ENCODE assay signal across 8 mouse cellular contexts in genomic region chr19:45574941-45575631, GRCm38 (mm10). TPM values are rescaled to one million over a fixed set of nuclear protein-coding genes. Genes with fewer than 3 reads are reported as not detected.
DNase-seq lines count a peak whose midpoint lies in the region; ATAC-seq and TF ChIP-seq lines count a peak whose summit lies in the region.

No protein-coding gene starts in this region.

- H3K4me1 ChIP-seq in hindbrain, embryonic 12.5 days = peaks cover 27% of the 10 kb centered on the region
- H3K4me1 ChIP-seq in hindbrain, embryonic 14.5 days (replicated peaks; ENCODE audit: control insufficient read depth, insufficient read depth, low read length) = 0 out of 2 replicates have a peak, but pooled peaks cover under 1% of the 10 kb centered on the region
- H3K4me1 ChIP-seq in embryonic facial prominence, embryonic 13.5 days = peaks cover 39% of the 10 kb centered on the region
- H3K4me1 ChIP-seq in lung, adult 2 months (ENCODE audit: control insufficient read depth, insufficient read depth, low read length) = peaks cover 12% of the 10 kb centered on the region
- H3K4me1 ChIP-seq in stomach, embryonic 16.5 days (ENCODE audit: control insufficient read depth, insufficient read depth, low read length) = peaks cover 30% of the 10 kb centered on the region
- no peaks in the 10 kb centered on the region for H3K4me1 ChIP-seq in forebrain, postnatal 0 days (ENCODE audit: insufficient read depth)

- no peak for TF ChIP-seq POLR2A in lung, adult 2 months (IDR thresholded peaks at IDR 0.05; ENCODE audit: borderline replicate concordance, extremely low read depth, low read depth, low read length)

- H3K27me3 ChIP-seq in hindbrain, embryonic 12.5 days = peaks cover 41% of the 10 kb centered on the region
- H3K27me3 ChIP-seq in hindbrain, embryonic 14.5 days (ENCODE audit: control insufficient read depth, insufficient read depth, low read length) = no peaks in the 10 kb centered on the region
- no peaks in the 10 kb centered on the region for H3K27me3 ChIP-seq in embryonic facial prominence, embryonic 13.5 days
- H3K27me3 ChIP-seq in stomach, embryonic 16.5 days (ENCODE audit: control insufficient read depth, insufficient read depth, low read length) = no peaks in the 10 kb centered on the region
- no peaks in the 10 kb centered on the region for H3K27me3 ChIP-seq in forebrain, postnatal 0 days (ENCODE audit: insufficient read depth, low read length)

- H3K27ac ChIP-seq in hindbrain, embryonic 12.5 days = no peak overlapping the region
- H3K27ac ChIP-seq in hindbrain, embryonic 14.5 days = no peak overlapping the region
- peak overlapping the region; percentile 60; the same call in 1 of the 2 replicates for H3K27ac ChIP-seq in embryonic facial prominence, embryonic 13.5 days
- peak overlapping the region; percentile 27; the same call in 1 of the 2 replicates for H3K27ac ChIP-seq in stomach, embryonic 16.5 days (ENCODE audit: low read length)
- no peak overlapping the region for H3K27ac ChIP-seq in forebrain, postnatal 0 days (ENCODE audit: low read depth, low read length)

- no peak for DNase-seq in hindbrain, embryonic 14.5 days (ENCODE audit: low spot score)
- peak; percentile 33 for DNase-seq in lung, adult 2 months
- no peak for DNase-seq in adrenal gland, postnatal 36 days
- no peak for DNase-seq in forebrain, postnatal 0 days
- no peak for DNase-seq in cerebellum, postnatal 4 days (ENCODE audit: low spot score in 2 of 2)

- H3K36me3 ChIP-seq in hindbrain, embryonic 12.5 days = peaks cover 29% of the 10 kb centered on the region
- peaks cover 28% of the 10 kb centered on the region for H3K36me3 ChIP-seq in hindbrain, embryonic 14.5 days (replicated peaks; ENCODE audit: control insufficient read depth, insufficient read depth)
- H3K36me3 ChIP-seq in embryonic facial prominence, embryonic 13.5 days = peaks cover 47% of the 10 kb centered on the region
- peaks cover 5% of the 10 kb centered on the region; the same call in 1 of the 2 replicates for H3K36me3 ChIP-seq in stomach, embryonic 16.5 days (ENCODE audit: control insufficient read depth, insufficient read depth, low read length)
- H3K36me3 ChIP-seq in forebrain, postnatal 0 days (ENCODE audit: insufficient read depth) = peaks cover 53% of the 10 kb centered on the region

- ATAC-seq in hindbrain, embryonic 12.5 days (ENCODE audit: low FRiP score) = no peak
- ATAC-seq in hindbrain, embryonic 14.5 days (ENCODE audit: low FRiP score) = no peak
- no peak for ATAC-seq in embryonic facial prominence, embryonic 13.5 days (ENCODE audit: insufficient number of reproducible peaks, insufficient read depth, low FRiP score, low TSS enrichment, low read depth)
- no peak; the same call in 1 of the 2 replicates for ATAC-seq in stomach, embryonic 16.5 days (ENCODE audit: insufficient read depth, low FRiP score)
- no peak for ATAC-seq in forebrain, postnatal 0 days

- no peak for TF ChIP-seq CTCF in lung, adult 2 months (IDR thresholded peaks at IDR 0.05; ENCODE audit: insufficient read depth, low read length)
- no peak for TF ChIP-seq CTCF in forebrain, postnatal 0 days (IDR thresholded peaks at IDR 0.05; ENCODE audit: low read depth)

- H3K4me3 ChIP-seq in hindbrain, embryonic 12.5 days = no peak overlapping the region
- H3K4me3 ChIP-seq in hindbrain, embryonic 14.5 days (replicated peaks; ENCODE audit: low read length) = no peak overlapping the region
- no peak overlapping the region for H3K4me3 ChIP-seq in embryonic facial prominence, embryonic 13.5 days
- H3K4me3 ChIP-seq in lung, adult 2 months (replicated peaks; ENCODE audit: extremely low read depth, low read depth, low read length) = no peak overlapping the region
- peak overlapping the region; percentile 8 for H3K4me3 ChIP-seq in stomach, embryonic 16.5 days (replicated peaks; ENCODE audit: low read length)
- no peak overlapping the region for H3K4me3 ChIP-seq in forebrain, postnatal 0 days (ENCODE audit: low read depth, low read length)

- no peaks in the 10 kb centered on the region for H3K9me3 ChIP-seq in hindbrain, embryonic 12.5 days (replicated peaks)
- no peaks in the 10 kb centered on the region for H3K9me3 ChIP-seq in hindbrain, embryonic 14.5 days (ENCODE audit: control insufficient read depth, low read length)
- H3K9me3 ChIP-seq in embryonic facial prominence, embryonic 13.5 days = no peaks in the 10 kb centered on the region
- no peaks in the 10 kb centered on the region for H3K9me3 ChIP-seq in stomach, embryonic 16.5 days (replicated peaks; ENCODE audit: control insufficient read depth, low read length)
- no peaks in the 10 kb centered on the region for H3K9me3 ChIP-seq in forebrain, postnatal 0 days (ENCODE audit: low read length)

- 0 out of 2 replicates have a peak overlapping the region, but pooled peaks have one; percentile 8 for H3K9ac ChIP-seq in hindbrain, embryonic 12.5 days
- H3K9ac ChIP-seq in hindbrain, embryonic 14.5 days = no peak overlapping the region
- H3K9ac ChIP-seq in embryonic facial prominence, embryonic 13.5 days = 0 out of 2 replicates have a peak overlapping the region, but pooled peaks have one; percentile 17
- H3K9ac ChIP-seq in stomach, embryonic 16.5 days (ENCODE audit: low read length) = peak overlapping the region; percentile 8
- H3K9ac ChIP-seq in forebrain, postnatal 0 days = no peak overlapping the region

- no peak overlapping the region for H3K4me2 ChIP-seq in hindbrain, embryonic 12.5 days (replicated peaks)
- no peak overlapping the region for H3K4me2 ChIP-seq in hindbrain, embryonic 14.5 days (replicated peaks)
- H3K4me2 ChIP-seq in embryonic facial prominence, embryonic 13.5 days = 0 out of 2 replicates have a peak overlapping the region, but pooled peaks have one; percentile 3
- 0 out of 2 replicates have a peak overlapping the region, but pooled peaks have one; percentile 19 for H3K4me2 ChIP-seq in stomach, embryonic 16.5 days (ENCODE audit: low read depth, low read length)
- H3K4me2 ChIP-seq in forebrain, postnatal 0 days (ENCODE audit: low read depth) = no peak overlapping the region

- 51% methylated on average over 19 of the region's 19 CpGs for WGBS in hindbrain, embryonic 12.5 days
- whole genome bisulfite sequencing in hindbrain, embryonic 14.5 days = 64% methylated on average over 19 of the region's 19 CpGs
- WGBS in embryonic facial prominence, embryonic 13.5 days = 39% methylated on average over 19 of the region's 19 CpGs
- WGBS in lung, adult 2 months = 17% methylated on average over 19 of the region's 19 CpGs
- 34% methylated on average over 19 of the region's 19 CpGs for WGBS in stomach, embryonic 16.5 days
- 62% methylated on average over 19 of the region's 19 CpGs for WGBS in forebrain, postnatal 0 days

RNA-seq across cellular contexts. Expression of gene Gm17018, which starts 14.7 kb away (rescaled TPM):
- polyA plus RNA-seq in hindbrain, embryonic 12.5 days (2016; fragmentation: Nextera tagmentation; extraction: Ambion mirVana) = 56.1 and 63.0 TPM in 2 replicates
- 75.5 and 87.4 TPM in 2 replicates for polyA plus RNA-seq in hindbrain, embryonic 14.5 days (2014; fragmentation: Nextera tagmentation; extraction: Ambion mirVana)
- polyA plus RNA-seq in embryonic facial prominence, embryonic 13.5 days (2015; fragmentation: Nextera tagmentation; extraction: Ambion mirVana) = 45.5 and 45.6 TPM in 2 replicates
- 6.6 and 7.5 TPM in 2 replicates for polyA plus RNA-seq in lung, adult 2 months (2012; rRNA removed)
- 40.1 and 43.4 TPM in 2 replicates for polyA plus RNA-seq in stomach, embryonic 16.5 days (2015; fragmentation: Nextera tagmentation; extraction: Ambion mirVana)
- total RNA-seq in adrenal gland, postnatal 36 days (2021) = 10 to 100 TPM; 30.3 to 30.5 TPM
- total RNA-seq in forebrain, postnatal 0 days (2014; rRNA removed) = 20.7 and 26.4 TPM in 2 replicates
- 61.4 and 69.6 TPM in 2 replicates for polyA plus RNA-seq in forebrain, postnatal 0 days (2015; fragmentation: Nextera tagmentation; extraction: Ambion mirVana)

RNA-seq across cellular contexts. Expression of gene Poll, which starts 14.8 kb away (rescaled TPM):
- 14.9 and 16.5 TPM in 2 replicates for polyA plus RNA-seq in hindbrain, embryonic 12.5 days (2016; fragmentation: Nextera tagmentation; extraction: Ambion mirVana)
- 9.7 and 12.3 TPM in 2 replicates for polyA plus RNA-seq in hindbrain, embryonic 14.5 days (2014; fragmentation: Nextera tagmentation; extraction: Ambion mirVana)
- polyA plus RNA-seq in embryonic facial prominence, embryonic 13.5 days (2015; fragmentation: Nextera tagmentation; extraction: Ambion mirVana) = 13.5 and 14.4 TPM in 2 replicates
- 9.1 and 10.6 TPM in 2 replicates for polyA plus RNA-seq in lung, adult 2 months (2012; rRNA removed)
- polyA plus RNA-seq in stomach, embryonic 16.5 days (2015; fragmentation: Nextera tagmentation; extraction: Ambion mirVana) = 12.5 and 13.2 TPM in 2 replicates
- 10 to 100 TPM; 10.8 to 13.9 TPM for total RNA-seq in adrenal gland, postnatal 36 days (2021)
- total RNA-seq in forebrain, postnatal 0 days (2014; rRNA removed) = 10.9 and 11.8 TPM in 2 replicates
- polyA plus RNA-seq in forebrain, postnatal 0 days (2015; fragmentation: Nextera tagmentation; extraction: Ambion mirVana) = 9.1 and 10.8 TPM in 2 replicates

Comparison
In these comparisons a context has a peak if more than half of its experiments do, and no peak if none do; other contexts are left out.
1. H3K9ac ChIP-seq: peak in hindbrain, embryonic 12.5 days (single experiment), embryonic facial prominence, embryonic 13.5 days (single experiment) and stomach, embryonic 16.5 days (single experiment); none in hindbrain, embryonic 14.5 days (single experiment) and forebrain, postnatal 0 days (single experiment).
2. H3K27ac ChIP-seq: peak in embryonic facial prominence, embryonic 13.5 days (single experiment) and stomach, embryonic 16.5 days (single experiment); none in hindbrain, embryonic 12.5 days (single experiment), hindbrain, embryonic 14.5 days (single experiment) and forebrain, postnatal 0 days (single experiment).
3. H3K4me2 ChIP-seq: peak in embryonic facial prominence, embryonic 13.5 days (single experiment) and stomach, embryonic 16.5 days (single experiment); none in hindbrain, embryonic 12.5 days (single experiment), hindbrain, embryonic 14.5 days (single experiment) and forebrain, postnatal 0 days (single experiment).